Mouse (Mus musculus) megakaryocyte, embryonic 14.5 days (primary cell): Measurements from ENCODE around the gene Ptprn2. TPM values are rescaled to one million over a fixed set of nuclear protein-coding genes. Genes with fewer than 3 reads are reported as not detected.

ENCODE experiments used
- H3K27me3 ChIP-seq: replicated peaks from 2 replicates; pipeline ENCODE3; 2012; ENCODE audit warnings: inconsistent platforms
- H3K36me3 ChIP-seq: replicated peaks from 2 replicates; pipeline ENCODE3; 2012; ENCODE audit warnings: low read length, inconsistent platforms, mixed read lengths
- H3K4me1 ChIP-seq: 2 replicates; pipeline ENCODE4 v1.6.1; 2012; ENCODE audit warnings: inconsistent platforms
- H3K4me3 ChIP-seq: replicated peaks from 2 replicates; pipeline ENCODE3; 2012; ENCODE audit warnings: moderate library complexity, mild to moderate bottlenecking, inconsistent platforms
- H3K9me3 ChIP-seq: 2 replicates; pipeline ENCODE4 v1.6.1; 2012; ENCODE audit warnings: inconsistent platforms
- FLI1 ChIP-seq: IDR thresholded peaks from 2 replicates; pipeline ENCODE4 v1.6.1; 2012; ENCODE audit warnings: low read length, inconsistent platforms, mixed read lengths
- GATA1 ChIP-seq: IDR thresholded peaks from 3 replicates; pipeline ENCODE4 v1.6.1; 2012; ENCODE audit warnings: mixed read lengths, low read length, inconsistent platforms, borderline replicate concordance
- polyA plus RNA-seq: library from polyadenylated mRNA; stranded (reverse); fragments of >175 nt; gene quantifications from 2 replicates; pipeline ENCODE4 v1.2.3, GENCODE M21; 2012; ENCODE audit warnings: low replicate concordance; ENCODE audit not compliant: insufficient read depth

The Ptprn2 gene
- polyA plus RNA-seq, 1 experiment: not detected

DNA sequence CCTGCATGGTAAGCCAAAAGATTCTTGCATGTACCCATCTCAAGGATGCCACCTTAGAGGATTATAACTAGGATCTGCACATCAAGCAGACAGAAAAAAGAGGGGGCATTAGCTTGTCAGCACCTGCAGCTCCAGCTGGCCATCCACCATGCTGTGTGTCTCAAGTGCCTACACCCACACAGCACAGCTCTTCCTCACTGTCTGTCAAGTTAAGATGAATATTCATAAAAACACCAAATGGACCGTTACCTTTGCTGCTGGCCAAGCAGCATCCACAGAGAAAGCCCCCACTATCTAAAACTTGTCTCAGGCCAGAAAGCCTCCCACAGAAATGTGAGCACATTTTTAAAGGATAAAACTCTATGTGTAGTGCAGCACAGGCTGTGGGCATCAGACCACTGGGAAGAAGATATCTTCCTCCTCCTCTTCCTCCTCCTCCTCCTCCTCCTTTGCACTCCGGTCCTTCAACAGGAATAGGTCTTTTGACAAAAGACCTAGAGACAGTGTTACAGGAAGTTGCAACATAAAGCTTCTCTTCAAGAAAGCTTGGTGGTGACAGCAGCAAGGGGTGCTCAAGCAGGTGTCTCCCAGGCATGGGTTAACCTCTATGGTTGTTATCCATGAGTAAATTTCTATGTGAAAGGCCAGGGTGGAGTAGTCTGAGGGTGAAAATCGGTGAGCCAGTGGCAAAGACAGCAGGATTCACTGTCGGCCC is 750.7 kb downstream of the Ptprn2 start:
- Histone ChIP-seq H3K4me3 (no peak overlapping the region), H3K27me3 (no peaks in the 10 kb centered on the region), H3K9me3 (0 out of 2 replicates have a peak, but pooled peaks cover 5% of the 10 kb centered on the region), H3K36me3 (no peaks in the 10 kb centered on the region), H3K4me1 (no peaks in the 10 kb centered on the region)
- no peak for TF ChIP-seq FLI1
- no peak for TF ChIP-seq GATA1

DNA sequence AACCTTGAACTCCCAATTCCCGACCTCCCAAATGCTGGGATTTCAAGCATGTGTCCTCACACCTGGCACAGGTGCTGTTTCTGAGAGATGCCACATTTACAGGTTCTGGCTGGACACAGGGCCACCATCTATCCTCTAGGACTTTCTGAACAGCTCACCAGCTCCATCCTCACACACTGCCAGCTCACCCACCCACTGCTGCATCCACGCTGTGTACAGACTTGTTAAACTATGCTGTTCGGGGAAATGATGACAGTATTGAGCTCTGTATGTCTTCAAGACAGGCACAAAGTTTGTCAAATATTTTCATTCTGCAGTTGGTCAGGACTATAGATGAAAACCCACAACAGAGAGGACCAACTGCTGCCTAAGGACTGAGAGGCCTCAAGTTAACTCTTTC is 751.5 kb downstream of the Ptprn2 start:
- H3K4me3 ChIP-seq: no peak overlapping the region
- 0 out of 2 replicates have a peak, but pooled peaks cover 5% of the 10 kb centered on the region for H3K9me3 ChIP-seq
- no peaks in the 10 kb centered on the region for H3K27me3 ChIP-seq
- no peaks in the 10 kb centered on the region for H3K4me1 ChIP-seq
- H3K36me3 ChIP-seq: no peaks in the 10 kb centered on the region
- no peak for TF ChIP-seq GATA1
- no peak for TF ChIP-seq FLI1

DNA sequence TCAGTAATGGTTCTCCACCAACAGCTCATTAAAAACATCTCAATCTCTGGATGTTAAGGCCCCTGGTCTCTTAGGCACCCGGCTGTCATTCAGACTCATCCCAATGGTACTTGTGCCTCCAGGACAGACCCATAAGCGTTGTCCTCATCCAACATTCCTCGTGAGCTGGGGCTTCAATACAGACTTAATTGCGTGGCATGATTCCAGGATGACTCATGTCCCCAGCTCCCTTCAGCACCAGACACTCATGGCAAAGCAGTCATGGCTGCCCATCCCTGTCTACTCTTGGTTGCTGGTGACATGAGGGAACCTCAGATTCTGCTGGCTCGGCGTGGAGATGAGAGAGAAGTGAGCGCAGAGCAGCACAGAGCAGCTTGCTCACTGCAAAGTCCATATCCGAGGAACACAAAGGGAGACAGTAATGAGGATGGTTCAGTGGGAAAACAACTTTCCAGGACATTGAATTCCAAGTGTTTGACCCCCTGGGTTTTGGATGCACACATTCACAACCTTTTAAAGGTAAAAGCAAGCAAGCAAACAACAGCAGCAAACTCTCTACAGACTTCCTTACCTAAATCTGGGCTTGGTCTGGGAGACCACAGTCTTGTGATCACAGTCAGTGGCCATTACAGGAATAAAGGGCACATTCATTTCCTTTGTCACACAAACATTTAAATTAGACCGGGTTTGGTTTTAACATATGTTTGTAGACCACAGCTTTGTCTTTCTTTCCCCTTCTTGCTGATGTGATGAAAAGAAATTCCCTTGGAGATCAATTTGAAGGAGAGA is 754.6 kb downstream of the Ptprn2 start:
- Histone ChIP-seq H3K36me3 (no peaks in the 10 kb centered on the region), H3K4me1 (no peaks in the 10 kb centered on the region), H3K27me3 (no peaks in the 10 kb centered on the region), H3K4me3 (no peak overlapping the region), H3K9me3 (no peaks in the 10 kb centered on the region)
- TF ChIP-seq FLI1 (no peak), GATA1 (no peak)

DNA sequence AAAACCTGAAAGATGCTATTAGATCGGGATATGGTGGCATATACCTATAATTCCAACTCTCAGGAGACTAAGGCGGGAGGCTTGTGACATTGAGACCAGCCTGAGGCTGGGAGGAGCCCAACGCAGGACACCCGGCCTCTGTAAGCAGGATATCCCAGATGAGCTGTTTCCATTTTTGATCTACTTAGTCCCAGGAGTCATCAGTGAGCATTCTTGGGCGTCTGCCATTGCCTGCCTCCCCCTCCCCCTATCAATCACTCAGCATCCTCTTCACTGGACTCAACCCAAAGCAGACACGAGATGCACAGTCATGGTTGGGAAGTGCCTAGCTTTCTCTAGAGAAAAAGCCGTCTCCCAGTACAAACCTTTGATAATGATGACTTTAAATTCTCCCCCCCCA is 756.7 kb downstream of the Ptprn2 start:
- H3K4me3 ChIP-seq: no peak overlapping the region
- TF ChIP-seq FLI1 (no peak), GATA1 (no peak)
- H3K9me3 ChIP-seq: no peaks in the 10 kb centered on the region

DNA sequence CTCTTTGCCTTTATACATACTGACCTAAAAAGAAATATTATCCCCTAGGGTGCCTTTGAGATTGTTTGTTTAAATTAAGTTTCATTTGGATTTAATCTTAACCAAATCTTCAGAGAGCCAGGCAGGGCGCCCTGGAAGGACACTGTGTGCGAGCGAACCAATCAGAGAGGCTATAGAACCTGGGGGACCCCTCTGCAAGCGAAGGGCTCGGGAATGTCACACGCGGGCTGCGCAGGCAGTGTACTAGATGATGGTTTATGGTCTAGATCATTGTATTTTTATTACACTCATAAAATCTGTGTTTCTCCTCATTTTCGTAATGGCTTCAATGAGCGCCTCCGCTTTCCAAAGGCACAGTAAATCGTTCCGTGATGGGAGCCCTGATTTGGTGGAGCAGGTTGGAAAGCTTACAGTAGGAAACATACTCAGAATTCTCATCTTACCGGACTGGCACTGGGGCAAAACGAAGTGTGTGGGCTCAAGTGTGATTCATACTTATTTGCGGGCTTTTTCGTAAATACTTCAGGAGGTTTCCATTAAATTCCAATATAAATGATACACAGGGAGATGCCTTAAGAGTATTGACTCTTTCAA is 760.5 kb downstream of the Ptprn2 start:
- TF ChIP-seq FLI1: no peak
- TF ChIP-seq GATA1: no peak
- H3K4me3 ChIP-seq: no peak overlapping the region
- no peaks in the 10 kb centered on the region for H3K27me3 ChIP-seq
- no peaks in the 10 kb centered on the region for H3K4me1 ChIP-seq
- H3K36me3 ChIP-seq: no peaks in the 10 kb centered on the region
- H3K9me3 ChIP-seq: no peaks in the 10 kb centered on the region

More for the DNA sequence above, 756.7 kb downstream of the Ptprn2 start:
- H3K4me1 ChIP-seq: no peaks in the 10 kb centered on the region
- H3K27me3 ChIP-seq: no peaks in the 10 kb centered on the region
- H3K36me3 ChIP-seq: no peaks in the 10 kb centered on the region

DNA sequence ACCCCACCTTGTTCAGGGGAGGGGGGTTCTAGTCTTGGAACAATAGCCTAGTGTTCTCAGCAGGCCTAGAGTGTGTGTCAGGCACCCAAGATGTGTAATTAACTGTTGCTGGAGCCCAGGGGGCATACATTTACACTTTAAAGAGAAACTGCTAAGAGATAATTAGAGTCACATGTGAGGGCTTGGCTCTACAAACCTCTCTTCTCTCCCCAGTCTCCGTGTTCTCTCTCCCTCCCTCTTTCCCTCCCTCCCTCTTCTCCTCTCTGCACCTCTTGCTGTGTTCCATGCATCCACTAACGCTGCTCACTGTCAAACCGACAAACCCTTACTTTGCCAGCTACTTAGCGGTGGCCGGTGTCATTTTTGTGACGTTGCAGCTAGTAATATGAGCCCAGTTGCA is 764.9 kb downstream of the Ptprn2 start:
- TF ChIP-seq FLI1 (no peak), GATA1 (no peak)
- no peaks in the 10 kb centered on the region for H3K36me3 ChIP-seq
- H3K27me3 ChIP-seq: no peaks in the 10 kb centered on the region
- H3K9me3 ChIP-seq: no peaks in the 10 kb centered on the region
- no peak overlapping the region for H3K4me3 ChIP-seq
- no peaks in the 10 kb centered on the region for H3K4me1 ChIP-seq

DNA sequence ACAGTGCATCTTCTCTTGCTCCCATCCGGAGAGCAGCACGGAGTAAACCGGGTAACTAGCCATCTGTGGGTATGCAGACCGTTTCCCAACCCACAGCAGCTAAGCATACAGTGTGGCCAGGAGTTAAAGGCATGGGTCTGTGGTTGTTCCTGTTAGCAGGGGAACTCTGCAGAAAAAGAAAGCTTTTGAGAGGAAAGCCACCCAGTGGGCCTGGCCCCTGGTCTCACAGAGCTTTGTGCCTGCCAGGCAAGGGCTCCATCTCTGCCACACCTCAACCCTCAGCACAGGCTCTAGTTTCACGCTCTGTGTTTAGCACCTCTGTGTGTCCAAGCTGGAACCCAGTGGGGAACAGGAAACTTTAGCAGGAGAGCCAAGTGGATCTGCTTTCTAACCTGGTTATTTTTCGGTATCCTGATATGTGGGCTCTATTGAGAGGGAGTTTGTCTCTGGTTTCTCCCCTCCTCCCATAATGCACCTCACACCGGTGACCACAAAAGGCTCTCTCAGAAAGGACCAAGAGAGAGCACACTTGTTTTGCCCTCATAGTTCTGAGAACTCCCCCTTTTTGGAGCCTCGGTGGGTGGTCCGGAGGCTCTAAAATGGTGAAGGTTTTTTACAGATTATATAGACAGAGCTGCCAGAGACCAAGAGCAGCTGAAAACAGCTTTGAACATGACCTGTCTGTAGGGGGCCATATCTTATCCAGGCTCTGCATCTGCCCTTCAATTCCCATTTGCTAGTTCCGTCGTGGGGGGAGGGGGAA is 766.3 kb downstream of the Ptprn2 start:
- no peaks in the 10 kb centered on the region for H3K36me3 ChIP-seq
- H3K4me3 ChIP-seq: no peak overlapping the region
- no peak for TF ChIP-seq GATA1
- no peak for TF ChIP-seq FLI1
- H3K9me3 ChIP-seq: no peaks in the 10 kb centered on the region
- H3K4me1 ChIP-seq: no peaks in the 10 kb centered on the region
- no peaks in the 10 kb centered on the region for H3K27me3 ChIP-seq

DNA sequence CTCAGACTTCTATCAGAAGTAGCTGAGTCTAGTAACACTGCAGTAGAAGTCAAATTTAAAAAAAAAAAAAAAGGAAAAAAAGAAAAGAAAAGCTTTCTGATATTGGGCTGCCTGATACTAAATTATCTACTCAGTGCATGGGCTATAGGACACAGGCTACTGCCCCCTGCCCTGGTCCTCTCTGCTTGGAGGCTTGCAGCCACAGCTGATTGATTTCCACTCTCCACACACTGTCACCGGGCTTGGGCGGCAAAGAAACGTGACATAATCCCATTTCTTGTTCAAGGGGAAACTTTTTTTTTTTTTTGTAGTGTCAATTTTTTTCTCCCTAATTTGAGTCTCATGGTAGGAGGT is 766.9 kb downstream of the Ptprn2 start:
- TF ChIP-seq GATA1: no peak
- TF ChIP-seq FLI1: no peak
- no peaks in the 10 kb centered on the region for H3K4me1 ChIP-seq
- no peaks in the 10 kb centered on the region for H3K36me3 ChIP-seq
- no peaks in the 10 kb centered on the region for H3K9me3 ChIP-seq
- H3K4me3 ChIP-seq: no peak overlapping the region
- no peaks in the 10 kb centered on the region for H3K27me3 ChIP-seq

DNA sequence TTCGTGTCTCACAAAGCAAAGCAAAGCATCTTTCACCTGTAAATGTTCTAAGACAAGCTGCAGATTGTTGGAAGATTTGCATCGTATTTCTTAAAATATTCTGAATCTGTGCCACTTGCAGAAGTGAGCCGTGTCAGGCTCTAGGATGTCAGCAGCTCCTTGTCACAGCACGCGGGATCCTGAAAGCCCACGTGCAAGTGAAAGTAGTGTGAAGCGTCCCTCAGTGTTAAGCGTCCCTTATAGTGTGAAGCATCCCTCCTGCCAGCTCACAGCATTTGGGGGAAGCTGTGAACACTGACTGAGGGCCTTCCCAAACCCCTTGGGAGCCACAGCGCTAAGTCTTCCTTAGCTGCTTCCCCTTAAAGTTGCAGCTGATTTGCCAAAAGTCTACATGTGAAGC is 768.8 kb downstream of the Ptprn2 start:
- TF ChIP-seq GATA1: no peak
- Histone ChIP-seq H3K9me3 (no peaks in the 10 kb centered on the region), H3K27me3 (no peaks in the 10 kb centered on the region), H3K4me3 (no peak overlapping the region), H3K4me1 (no peaks in the 10 kb centered on the region), H3K36me3 (no peaks in the 10 kb centered on the region)
